Mouse (Mus musculus): ENCODE data around the gene Rnf157. TPM values are rescaled to one million over a fixed set of nuclear protein-coding genes. Genes with fewer than 3 reads are reported as not detected.
"Not testable (repeated sequence)": the region's sequence is repeated elsewhere in the genome, so short reads cannot be mapped to it uniquely, and the experiment has no call there.

The Rnf157 gene
- polyA plus RNA-seq, 2 experiments, result 17.3 to 20.1 TPM

DNA sequence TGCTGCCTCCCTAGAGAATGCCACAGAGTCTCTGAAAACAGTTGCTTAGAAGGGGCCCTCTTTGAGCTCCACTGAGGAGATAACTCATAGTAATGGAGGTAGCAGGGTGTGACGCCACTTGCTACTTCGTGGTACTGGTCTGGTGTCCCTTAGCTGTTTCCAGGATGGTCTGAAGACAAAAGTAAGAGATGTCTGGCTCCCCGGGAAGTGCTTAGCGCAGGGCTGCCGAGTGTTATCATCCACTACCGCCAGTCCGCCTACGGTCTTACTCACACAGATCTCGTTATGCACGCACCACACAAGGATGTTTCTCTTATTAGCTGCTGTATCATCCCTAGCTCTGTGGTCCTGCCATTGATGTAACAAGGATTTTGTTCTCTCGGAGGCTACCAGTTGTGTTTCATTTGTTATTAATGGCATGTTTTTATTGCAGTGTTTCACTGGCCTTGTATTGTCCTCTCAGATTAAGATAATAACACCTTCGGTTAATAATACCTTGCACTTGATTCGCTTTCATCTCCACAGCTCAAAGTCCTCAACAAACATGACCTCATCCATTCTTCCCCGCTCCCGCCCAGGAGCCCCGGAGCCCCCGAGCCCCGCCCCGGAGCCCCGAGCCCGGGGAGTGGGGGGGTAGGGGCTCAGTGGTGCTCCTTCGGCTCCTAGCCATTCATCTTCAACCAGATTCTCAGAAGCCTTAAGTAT is 18.0 kb upstream of the Rnf157 start:
- ATAC-seq (ENCODE audit: low FRiP score, low read depth) (no peak), DNase-seq (ENCODE audit: low spot score) (no peak)
- peaks cover 8% of the 10 kb centered on the region for H3K4me1 ChIP-seq (ENCODE audit: control insufficient read depth, insufficient read depth, low read length)
- H3K4me2 ChIP-seq (replicated peaks; ENCODE audit: low read depth, low read length, severe bottlenecking), result no peak overlapping the region
- no peaks in the 10 kb centered on the region for H3K9me3 ChIP-seq (ENCODE audit: control insufficient read depth, low read length)
- H3K27me3 ChIP-seq (ENCODE audit: control insufficient read depth, insufficient read depth, low read length), result no peaks in the 10 kb centered on the region
- H3K4me3 ChIP-seq (replicated peaks; ENCODE audit: low read length), result no peak overlapping the region
- peaks cover 7% of the 10 kb centered on the region for H3K36me3 ChIP-seq (ENCODE audit: control insufficient read depth, insufficient read depth, low read length)
- no peak overlapping the region for H3K9ac ChIP-seq (ENCODE audit: low read depth, low read length, severe bottlenecking)
- H3K27ac ChIP-seq (replicated peaks; ENCODE audit: low read depth, low read length), result no peak overlapping the region
- no peak for TF ChIP-seq POLR2A (IDR thresholded peaks at IDR 0.05; ENCODE audit: borderline replicate concordance, extremely low read depth, insufficient read depth, insufficient read length)
- WGBS, result 40% methylated on average over 22 of the region's 22 CpGs

GRCm38 (mm10) chr11:116429862-116430613 is 17.2 kb upstream of the Rnf157 start:
- H3K9me3 ChIP-seq (ENCODE audit: control insufficient read depth, low read length), result no peaks in the 10 kb centered on the region
- no peak overlapping the region for H3K4me3 ChIP-seq (replicated peaks; ENCODE audit: low read length)
- DNase-seq (ENCODE audit: low spot score) (no peak), ATAC-seq (ENCODE audit: low FRiP score, low read depth) (no peak)
- H3K4me1 ChIP-seq (ENCODE audit: control insufficient read depth, insufficient read depth, low read length), result peaks cover 1% of the 10 kb centered on the region; the same call in 1 of the 2 replicates
- H3K27me3 ChIP-seq (ENCODE audit: control insufficient read depth, insufficient read depth, low read length), result no peaks in the 10 kb centered on the region
- TF ChIP-seq POLR2A (IDR thresholded peaks at IDR 0.05; ENCODE audit: borderline replicate concordance, extremely low read depth, insufficient read depth, insufficient read length), result no peak
- no peak overlapping the region for H3K27ac ChIP-seq (replicated peaks; ENCODE audit: low read depth, low read length)
- peaks cover under 1% of the 10 kb centered on the region; the same call in 1 of the 2 replicates for H3K36me3 ChIP-seq (ENCODE audit: control insufficient read depth, insufficient read depth, low read length)
- no peak overlapping the region for H3K9ac ChIP-seq (ENCODE audit: low read depth, low read length, severe bottlenecking)
- H3K4me2 ChIP-seq (replicated peaks; ENCODE audit: low read depth, low read length, severe bottlenecking), result no peak overlapping the region
- WGBS, result 75% methylated on average over 9 of the region's 9 CpGs

DNA sequence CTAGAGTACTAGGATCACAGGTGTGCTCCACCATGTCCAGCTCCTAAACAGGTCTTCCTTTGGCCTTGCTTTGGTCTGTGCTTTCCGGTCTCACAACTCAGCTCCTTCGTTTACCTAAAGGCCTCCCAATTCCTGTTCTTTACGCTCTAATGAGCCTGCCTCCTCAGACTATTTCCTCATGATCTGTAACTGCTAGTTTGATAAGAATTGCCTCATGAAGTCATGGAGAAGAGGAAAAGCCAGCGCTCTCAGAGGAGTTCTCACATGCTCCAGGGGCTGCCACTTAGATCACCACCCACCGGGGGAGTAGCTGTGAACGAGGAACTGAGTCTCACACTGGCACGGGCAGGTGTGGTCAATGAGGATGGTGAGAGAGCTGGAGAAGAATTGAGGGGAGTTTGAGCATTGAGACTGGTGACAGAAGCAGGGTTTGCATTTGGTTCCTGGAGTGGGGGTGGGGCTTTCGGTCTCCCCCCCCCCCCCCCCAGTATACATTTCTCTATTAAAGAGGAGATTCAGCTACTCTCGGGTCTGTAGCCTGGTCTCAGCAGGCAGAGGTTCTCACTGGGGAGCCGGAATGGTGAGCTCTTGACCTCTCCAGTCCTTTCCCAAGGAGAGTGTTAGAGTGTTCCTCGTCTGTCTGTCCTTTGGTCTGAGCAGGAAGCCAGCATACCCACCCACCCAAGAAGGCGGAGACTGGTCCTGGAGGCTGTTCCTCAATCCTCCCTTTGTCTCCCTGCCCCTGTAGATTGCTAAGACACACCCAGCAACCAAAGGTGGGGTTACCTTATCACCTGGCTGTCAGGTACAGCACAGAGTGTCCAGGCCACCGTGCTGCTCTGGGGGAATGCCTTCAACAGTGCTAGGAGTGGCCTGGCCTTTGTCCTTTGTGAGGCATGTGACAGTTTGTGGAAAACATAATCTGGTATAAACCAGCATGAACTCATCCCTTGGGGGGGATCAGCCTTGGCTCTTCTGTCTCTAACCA is 16.3 kb upstream of the Rnf157 start:
- H3K9ac ChIP-seq (ENCODE audit: low read depth, low read length, severe bottlenecking), result no peak overlapping the region
- no peak for TF ChIP-seq POLR2A (IDR thresholded peaks at IDR 0.05; ENCODE audit: borderline replicate concordance, extremely low read depth, insufficient read depth, insufficient read length)
- no peaks in the 10 kb centered on the region for H3K36me3 ChIP-seq (ENCODE audit: control insufficient read depth, insufficient read depth, low read length)
- no peak for ATAC-seq (ENCODE audit: low FRiP score, low read depth)
- 47% methylated on average over 12 of the region's 13 CpGs for WGBS
- H3K4me1 ChIP-seq (ENCODE audit: control insufficient read depth, insufficient read depth, low read length), result no peaks in the 10 kb centered on the region
- no peak overlapping the region for H3K4me2 ChIP-seq (replicated peaks; ENCODE audit: low read depth, low read length, severe bottlenecking)
- no peak overlapping the region for H3K4me3 ChIP-seq (replicated peaks; ENCODE audit: low read length)
- no peak for DNase-seq (ENCODE audit: low spot score)
- H3K9me3 ChIP-seq (ENCODE audit: control insufficient read depth, low read length), result no peaks in the 10 kb centered on the region
- no peaks in the 10 kb centered on the region for H3K27me3 ChIP-seq (ENCODE audit: control insufficient read depth, insufficient read depth, low read length)
- H3K27ac ChIP-seq (replicated peaks; ENCODE audit: low read depth, low read length), result no peak overlapping the region

GRCm38 (mm10) chr11:116426852-116427575 is 14.2 kb upstream of the Rnf157 start:
- no peak overlapping the region for H3K27ac ChIP-seq (replicated peaks; ENCODE audit: low read depth, low read length)
- TF ChIP-seq POLR2A (IDR thresholded peaks at IDR 0.05; ENCODE audit: borderline replicate concordance, extremely low read depth, insufficient read depth, insufficient read length), result no peak
- no peak overlapping the region for H3K4me2 ChIP-seq (replicated peaks; ENCODE audit: low read depth, low read length, severe bottlenecking)
- ATAC-seq (ENCODE audit: low FRiP score, low read depth) (no peak), DNase-seq (ENCODE audit: low spot score) (no peak)
- no peaks in the 10 kb centered on the region for H3K27me3 ChIP-seq (ENCODE audit: control insufficient read depth, insufficient read depth, low read length)
- H3K9me3 ChIP-seq (ENCODE audit: control insufficient read depth, low read length), result no peaks in the 10 kb centered on the region
- no peaks in the 10 kb centered on the region for H3K4me1 ChIP-seq (ENCODE audit: control insufficient read depth, insufficient read depth, low read length)
- H3K4me3 ChIP-seq (replicated peaks; ENCODE audit: low read length), result no peak overlapping the region
- H3K9ac ChIP-seq (ENCODE audit: low read depth, low read length, severe bottlenecking), result no peak overlapping the region
- WGBS, result 68% methylated on average over 6 of the region's 6 CpGs
- H3K36me3 ChIP-seq (ENCODE audit: control insufficient read depth, insufficient read depth, low read length), result no peaks in the 10 kb centered on the region

DNA sequence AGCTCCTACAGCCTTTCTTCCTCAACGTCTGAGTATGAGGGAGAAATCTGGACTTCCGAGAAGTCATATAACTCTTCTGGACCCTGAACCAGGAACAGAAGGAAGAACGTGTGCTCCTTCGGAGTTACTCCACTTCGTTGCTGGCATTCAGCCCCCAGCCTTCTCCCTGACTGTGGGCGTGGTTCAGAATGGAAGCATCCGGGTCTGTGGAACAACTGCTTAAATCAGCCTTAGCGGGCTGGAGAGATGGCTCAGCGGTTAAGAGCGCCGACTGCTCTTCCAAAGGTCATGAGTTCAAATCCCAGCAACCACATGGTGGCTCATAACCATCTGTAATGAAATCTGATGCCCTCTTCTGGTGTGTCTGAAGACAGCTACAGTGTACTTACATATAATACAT is 13.5 kb upstream of the Rnf157 start:
- not testable (repeated sequence) for H3K36me3 ChIP-seq (ENCODE audit: control insufficient read depth, insufficient read depth, low read length); ATAC-seq (ENCODE audit: low FRiP score, low read depth); H3K9me3 ChIP-seq (ENCODE audit: control insufficient read depth, low read length); H3K27me3 ChIP-seq (ENCODE audit: control insufficient read depth, insufficient read depth, low read length); H3K9ac ChIP-seq (ENCODE audit: low read depth, low read length, severe bottlenecking); H3K4me1 ChIP-seq (ENCODE audit: control insufficient read depth, insufficient read depth, low read length); H3K4me2 ChIP-seq (replicated peaks; ENCODE audit: low read depth, low read length, severe bottlenecking); H3K27ac ChIP-seq (replicated peaks; ENCODE audit: low read depth, low read length); DNase-seq (ENCODE audit: low spot score); H3K4me3 ChIP-seq (replicated peaks; ENCODE audit: low read length)
- WGBS, result 80% methylated on average over 11 of the region's 11 CpGs
